Mouse (Mus musculus): Measurements from ENCODE around the gene Aldh3b2.
"Not testable (repeated sequence)": the region's sequence is repeated elsewhere in the genome, so short reads cannot be mapped to it uniquely, and the experiment has no call there.

Aldh3b2 gene

DNA sequence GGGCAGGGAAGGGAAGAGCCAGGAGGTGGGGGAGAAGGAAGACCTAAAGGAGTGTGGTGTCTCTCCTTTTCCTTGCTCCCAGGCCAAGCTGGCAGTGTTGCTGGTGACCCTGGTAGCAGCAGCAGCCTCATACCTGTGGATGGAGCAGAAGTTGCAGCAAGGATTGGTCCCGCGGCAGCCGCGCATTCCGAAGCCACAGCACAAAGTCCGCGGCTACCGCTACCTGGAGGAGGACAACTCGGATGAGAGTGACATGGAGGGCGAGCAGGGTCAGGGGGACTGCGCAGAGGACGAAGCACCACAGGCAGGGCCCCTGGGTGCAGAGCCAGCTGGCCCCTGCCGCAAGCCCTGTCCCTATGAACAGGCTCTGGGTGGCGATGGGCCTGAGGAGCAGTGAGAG lies 23.6 kb upstream of the Aldh3b2 start:
- DNase-seq: peak; percentile 46 to 54

DNA sequence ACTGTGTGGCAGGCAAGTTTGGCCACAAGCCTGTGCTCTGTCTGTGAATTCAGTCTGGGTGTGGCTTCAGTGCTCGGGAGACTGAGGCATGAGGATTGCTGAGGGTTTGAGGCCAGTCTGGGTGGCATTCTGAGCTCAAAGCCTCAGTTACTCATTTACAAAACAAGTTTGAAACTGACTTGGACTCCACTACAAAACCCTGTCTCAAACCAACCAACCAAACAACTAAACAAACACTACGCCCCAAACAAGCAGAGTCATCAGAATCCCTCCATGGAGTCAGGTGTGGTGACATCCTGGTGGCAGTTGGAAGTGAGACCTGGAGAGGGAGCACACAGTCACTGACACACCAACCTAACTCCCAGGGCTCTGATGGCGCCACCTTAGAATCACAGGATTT lies 21.8 kb upstream of the Aldh3b2 start:
- DNase-seq: peak; percentile 53 to 62

DNA sequence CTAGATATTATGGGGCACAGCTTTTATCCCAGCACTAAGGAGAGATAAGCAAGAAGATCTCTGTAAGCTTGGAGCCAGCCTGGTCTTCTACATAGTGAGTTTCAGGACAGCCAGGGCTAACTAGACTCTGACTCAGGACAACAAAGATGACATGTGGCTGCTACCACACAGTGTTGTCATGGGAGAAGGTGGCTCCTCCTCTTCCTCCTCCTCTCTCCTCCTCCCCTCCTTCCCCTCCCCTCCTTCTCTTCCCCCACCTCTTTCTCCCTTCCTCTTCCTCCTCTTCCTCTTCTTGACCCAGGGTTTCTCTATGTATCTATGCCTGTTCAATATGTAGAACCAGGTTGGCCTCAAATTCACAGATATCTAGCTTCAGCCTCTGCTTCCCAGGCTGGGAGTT lies 20.7 kb upstream of the Aldh3b2 start:
- no peak for DNase-seq

DNA sequence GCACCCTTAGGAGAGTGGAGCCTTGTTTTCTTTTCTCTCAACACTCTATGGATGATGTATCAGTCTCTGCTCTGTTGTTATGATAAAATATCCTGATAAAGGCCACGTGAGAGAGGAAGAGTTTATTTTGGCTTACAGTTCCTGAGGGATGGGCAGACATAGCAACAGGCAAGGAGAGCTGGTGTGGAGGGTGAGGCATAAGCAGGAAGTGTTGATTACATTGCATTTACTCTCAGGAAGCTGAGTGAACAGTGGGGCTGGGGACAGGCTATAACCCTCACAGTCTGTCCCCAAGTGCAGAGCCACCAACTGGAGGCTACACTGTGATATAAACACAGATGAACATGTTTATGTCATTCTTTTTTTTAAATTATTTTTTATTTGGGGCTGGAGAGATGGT lies 20.0 kb upstream of the Aldh3b2 start:
- DNase-seq: no peak

DNA sequence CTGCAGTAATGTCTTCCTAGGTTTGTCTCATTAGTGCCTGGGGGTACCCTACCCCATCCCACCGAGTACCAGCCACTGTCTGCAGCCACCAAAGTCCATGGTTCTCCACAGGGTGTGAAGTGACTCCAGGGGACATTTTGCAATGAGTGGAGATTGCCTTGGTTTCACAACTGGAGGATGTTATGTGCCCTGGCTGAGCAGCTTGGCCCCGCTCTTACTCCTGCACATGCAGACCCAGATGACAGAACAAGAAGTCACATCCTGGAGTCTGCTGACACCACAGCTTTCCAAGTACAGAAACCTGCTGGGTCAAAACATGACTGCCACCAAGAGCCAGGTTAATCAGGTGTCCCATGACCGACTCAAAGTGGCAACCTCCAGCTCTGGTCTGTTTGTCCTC lies 17.1 kb upstream of the Aldh3b2 start:
- no peak for DNase-seq

DNA sequence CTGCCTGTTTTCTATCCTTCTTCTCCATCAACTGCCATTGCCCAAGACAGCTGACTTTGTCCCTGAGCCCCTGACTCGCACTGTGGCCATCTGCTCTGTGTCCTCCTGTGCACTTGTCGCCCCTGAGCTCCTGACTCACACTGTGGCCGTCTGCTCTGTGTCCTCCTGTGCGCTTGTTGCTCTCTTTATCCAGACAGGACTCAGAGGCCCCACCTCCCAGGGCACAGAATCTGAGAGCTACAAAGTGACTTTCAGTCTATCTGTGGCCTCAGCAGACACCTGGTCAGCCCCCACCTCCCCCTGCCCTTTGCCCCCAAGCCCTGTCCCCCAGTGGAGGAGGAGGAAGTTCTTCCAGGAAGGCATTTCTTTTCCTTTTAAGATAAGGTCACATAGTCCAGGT lies 16.3 kb upstream of the Aldh3b2 start:
- no peak for DNase-seq

DNA sequence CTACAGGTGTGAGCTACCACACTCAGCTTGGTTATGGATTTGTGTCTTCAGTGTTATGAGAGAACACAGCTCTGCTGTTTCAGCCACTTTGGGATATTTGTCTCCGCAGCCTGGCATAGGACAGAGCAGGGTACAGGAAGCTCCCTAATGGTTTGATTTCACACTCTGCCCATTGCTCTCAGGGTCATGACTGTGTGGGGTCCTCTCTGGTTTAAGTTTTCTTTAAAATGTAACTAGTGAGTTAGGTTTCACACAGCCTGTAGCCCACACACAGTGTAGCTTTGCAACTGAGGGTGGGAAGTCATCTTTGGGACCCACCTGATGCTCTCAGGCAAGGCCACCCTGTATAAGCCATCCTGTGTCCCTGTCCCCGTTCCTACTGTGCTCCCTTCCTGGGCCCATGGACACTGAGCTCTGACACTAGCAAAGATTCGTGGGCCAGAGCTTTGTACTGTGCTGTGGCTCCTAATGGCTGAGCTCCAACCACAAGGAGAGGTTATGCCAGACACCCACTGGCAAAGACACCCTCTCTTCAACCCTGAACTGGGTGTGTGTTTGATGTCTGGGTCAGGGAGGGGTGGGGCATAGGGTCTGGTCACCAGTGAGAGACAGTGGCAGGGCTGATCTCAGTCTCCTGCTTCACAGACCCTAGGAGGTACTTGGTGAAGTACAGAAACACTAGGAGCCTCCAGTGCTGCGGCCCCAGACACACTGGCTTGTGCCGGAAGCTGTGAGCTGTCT lies 14.7 kb upstream of the Aldh3b2 start:
- DNase-seq: peak in 1 of 2 experiments; percentile 57

DNA sequence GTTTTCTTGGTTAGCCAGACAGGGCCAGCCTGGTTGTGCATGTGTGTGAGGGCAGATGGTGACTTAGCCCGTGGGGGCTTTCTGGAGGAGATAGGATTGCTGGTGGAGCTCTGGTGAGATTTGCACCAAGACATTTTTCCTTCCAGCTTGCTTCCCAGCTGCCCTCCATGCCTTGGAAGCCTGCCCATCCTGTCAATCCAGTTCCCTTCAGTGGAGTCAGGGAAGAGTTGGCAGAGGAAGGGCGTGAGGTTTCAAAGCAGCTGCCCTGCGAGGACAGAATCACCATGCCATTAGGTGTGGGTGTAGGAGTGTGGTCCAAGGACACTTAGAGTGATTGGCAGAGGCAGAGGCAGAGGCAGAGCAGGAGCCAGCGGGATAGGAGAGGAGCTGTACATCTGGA lies 13.7 kb upstream of the Aldh3b2 start, which contains the start of gene Aldh3b3:
Gene Aldh3b3 (plus strand): TSS at position 176 of the 400 bp plus-strand sequence.
- DNase-seq: peak in 1 of 2 experiments; percentile 41

DNA sequence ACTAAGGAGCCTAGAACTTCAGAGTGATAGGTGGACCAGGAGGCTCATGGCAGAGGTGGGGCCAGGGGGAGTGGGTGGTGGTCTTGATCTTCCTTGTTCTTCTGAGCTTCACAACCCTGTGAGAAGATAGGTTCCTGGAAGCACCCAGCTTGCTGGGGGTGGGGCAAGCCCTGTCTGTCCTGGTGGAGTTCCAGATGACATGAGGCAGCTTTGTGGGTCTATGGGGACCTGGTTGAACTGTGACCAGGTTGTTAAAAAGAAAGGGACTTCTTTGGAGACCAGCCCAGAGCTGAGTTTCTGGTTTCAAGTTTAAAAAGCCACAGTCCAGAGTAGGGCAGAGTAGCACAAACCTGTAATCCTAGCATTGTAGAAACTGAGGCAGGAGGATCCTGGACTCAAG lies 13.1 kb upstream of the Aldh3b2 start:
- DNase-seq: peak; percentile 64 to 75

DNA sequence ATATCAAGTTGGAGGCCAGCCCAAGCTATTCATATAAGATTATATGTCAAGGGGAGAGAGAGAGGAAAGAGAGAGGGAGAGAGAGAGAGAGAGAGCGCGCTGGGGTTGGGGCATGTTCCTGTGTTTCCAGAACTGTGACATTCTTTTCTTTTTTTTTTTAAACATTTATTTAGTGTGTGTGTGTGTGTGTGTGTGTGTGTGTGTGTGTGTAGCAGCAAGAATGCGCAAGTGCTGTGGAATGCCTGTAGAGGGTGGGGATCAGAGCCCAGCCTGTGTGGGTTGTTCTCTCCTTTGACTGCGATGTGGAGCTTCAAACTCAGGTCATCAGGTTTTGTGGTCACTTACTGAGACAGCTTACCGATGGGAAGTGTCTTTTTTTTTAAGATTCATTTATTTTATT lies 11.9 kb upstream of the Aldh3b2 start:
- no peak for DNase-seq

DNA sequence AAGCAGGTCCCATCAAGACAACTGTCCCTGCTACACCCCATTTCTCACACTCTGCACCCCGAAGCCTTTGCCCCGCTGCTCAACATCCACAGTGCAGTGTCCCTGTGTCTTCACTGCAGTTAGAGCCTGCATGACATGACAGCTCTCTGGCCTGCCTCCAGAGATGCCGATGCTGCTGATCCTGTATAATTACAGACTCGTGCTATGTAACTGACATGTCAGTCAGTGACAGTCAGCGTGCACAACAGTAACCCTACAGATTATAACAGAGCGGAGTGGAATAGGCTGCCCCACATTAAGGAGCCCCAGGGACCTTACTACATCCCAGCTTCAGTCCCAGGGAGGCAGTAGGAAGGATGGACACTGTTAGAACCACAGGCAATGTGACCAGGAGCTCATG lies 10.3 kb upstream of the Aldh3b2 start:
- DNase-seq: not testable (repeated sequence)

DNA sequence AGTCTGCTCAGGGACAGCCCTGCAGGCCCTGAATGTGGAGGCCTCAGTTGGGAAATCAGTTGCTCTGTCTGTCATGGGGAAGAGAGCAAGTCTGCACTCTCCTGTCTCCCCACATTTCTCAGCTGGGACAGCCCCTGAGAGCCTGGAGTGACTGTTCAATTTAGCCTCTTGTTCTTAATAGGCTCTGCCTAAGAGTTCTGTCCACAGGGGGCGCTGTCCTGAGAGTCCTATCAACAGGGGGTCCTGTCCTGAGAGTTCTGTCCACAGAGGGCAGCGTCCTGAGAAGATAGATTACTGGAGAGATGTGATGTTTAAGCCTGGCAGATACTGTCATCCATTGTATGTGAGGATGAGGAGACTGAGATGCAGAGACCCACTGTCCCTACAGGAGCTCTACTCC lies 9.7 kb upstream of the Aldh3b2 start:
- DNase-seq: peak in 1 of 2 experiments; percentile 25

DNA sequence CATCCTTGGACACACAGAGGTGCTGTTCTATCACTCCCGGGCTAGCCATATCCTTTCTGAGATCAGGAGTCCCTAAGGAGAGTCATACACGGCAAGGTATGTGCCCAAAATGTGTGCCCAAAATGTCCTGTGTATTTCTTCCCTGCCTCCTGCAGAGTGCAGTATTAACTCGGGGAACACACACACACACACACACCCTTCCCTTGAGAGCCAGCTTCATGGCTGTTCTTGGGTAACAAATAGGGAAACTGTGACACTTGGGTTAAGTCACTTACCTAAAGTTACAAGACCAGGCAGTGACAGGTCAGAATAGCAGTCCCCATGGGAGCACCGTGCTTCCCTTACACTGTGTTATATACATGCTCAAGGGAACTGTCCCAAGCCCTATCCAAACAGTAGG lies 8.1 kb upstream of the Aldh3b2 start:
- no peak for DNase-seq

DNA sequence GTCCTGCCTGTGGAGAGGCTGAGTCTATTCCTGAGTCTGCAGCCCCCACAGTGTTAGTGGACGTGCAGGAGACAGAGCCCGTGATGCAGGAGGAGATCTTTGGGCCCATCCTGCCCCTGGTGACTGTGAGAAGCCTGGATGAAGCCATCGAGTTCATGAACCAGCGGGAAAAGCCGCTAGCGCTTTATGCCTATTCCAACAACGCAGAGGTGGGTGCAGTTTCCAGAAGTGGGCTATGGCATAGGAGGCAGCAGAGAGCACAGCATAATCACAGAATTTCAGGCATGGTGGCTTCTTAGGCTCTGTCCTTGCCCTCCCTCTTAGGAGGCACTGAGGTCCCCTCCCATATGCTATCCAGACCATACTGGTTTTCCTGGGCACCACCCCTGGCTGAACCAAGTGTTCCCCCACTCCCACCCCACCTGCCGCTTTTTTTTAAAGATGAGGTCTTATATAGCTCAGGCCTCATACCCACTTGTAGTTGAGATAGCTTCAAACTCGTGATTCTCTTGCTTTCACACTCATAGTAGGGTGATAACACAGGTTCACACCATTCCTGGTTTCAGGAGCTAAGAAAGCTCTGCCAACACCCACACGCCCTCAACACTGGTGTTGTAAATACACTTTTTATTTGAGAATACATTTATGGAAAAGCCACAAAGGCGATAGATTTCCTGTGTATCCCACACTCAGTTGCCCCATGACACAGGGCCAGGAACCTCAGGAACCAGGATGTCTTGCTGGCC lies 5.6 kb upstream of the Aldh3b2 start:
- no peak for DNase-seq

DNA sequence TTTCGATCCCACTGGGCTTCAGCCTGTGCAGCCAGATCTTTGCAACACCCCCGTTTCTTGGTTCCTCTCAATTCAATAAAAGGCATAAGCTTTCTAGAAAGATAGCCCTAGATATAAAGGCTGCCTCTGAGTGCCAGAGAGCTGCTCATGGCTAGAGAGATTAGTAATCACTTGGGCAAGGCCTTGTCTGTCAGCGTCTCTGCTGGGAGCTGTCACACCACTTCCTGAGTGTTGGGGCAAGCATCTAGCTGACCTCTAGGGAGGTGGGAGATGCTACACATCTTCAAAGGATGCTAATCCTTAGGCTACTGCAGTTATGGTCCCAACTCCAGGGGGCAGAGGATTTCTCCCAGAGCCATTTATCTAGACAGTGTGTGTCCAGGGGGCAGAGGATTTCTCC lies 4.9 kb upstream of the Aldh3b2 start:
- no peak for DNase-seq

DNA sequence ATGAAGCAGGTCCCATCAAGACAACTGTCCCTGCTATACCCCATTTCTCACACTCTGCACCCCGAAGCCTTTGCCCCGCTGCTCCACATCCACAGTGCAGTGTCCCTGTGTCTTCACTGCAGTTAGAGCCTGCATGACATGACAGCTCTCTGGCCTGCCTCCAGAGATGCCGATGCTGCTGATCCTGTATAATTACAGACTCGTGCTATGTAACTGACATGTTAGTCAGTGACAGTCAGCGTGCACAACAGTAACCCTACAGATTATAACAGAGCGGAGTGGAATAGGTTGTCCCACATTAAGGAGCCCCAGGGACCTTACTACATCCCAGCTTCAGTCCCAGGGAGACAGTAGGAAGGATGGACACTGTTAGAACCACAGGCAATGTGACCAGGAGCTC lies 2.5 kb downstream of the Aldh3b2 start:
- not testable (repeated sequence) for DNase-seq

DNA sequence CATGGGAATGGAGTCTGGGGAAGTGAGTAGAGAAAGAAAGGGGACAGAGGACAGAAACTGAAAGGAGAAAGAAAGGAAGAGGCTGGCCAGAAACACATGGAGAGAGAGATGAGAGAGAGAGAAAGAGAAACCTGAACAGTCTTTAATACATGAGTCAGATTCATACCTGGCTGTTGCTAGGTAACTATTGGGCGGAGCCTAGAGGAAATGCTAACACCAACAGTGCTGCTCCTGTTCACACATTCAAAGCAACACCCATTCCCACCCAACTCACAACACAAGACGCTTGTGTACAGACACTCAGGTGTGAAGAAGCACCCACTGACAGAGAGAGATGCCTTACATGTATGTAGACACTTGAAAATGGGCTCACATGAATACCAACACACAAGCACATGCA lies 3.7 kb downstream of the Aldh3b2 start:
- no peak for DNase-seq

DNA sequence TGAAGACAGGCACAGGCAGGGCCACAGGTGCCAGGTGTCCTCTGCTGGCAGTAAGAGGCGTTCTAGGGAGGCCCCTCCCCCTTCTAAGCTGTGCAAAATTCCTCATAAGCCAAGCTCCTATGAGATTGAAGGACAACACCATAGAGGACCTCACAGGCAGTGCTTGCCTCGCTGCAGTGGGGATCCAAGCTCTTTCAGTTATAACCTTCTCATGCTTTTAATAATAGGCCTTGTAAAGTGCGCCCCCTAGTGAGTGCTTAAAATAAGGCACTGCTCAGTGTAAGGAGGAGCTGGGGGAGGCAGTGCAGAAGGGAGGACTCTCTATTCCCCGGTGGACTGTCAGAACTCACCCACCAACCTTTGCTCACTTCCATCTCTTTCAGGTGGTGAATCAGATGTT lies 8.2 kb downstream of the Aldh3b2 start:
- peak; percentile 78 to 89 for DNase-seq

DNA sequence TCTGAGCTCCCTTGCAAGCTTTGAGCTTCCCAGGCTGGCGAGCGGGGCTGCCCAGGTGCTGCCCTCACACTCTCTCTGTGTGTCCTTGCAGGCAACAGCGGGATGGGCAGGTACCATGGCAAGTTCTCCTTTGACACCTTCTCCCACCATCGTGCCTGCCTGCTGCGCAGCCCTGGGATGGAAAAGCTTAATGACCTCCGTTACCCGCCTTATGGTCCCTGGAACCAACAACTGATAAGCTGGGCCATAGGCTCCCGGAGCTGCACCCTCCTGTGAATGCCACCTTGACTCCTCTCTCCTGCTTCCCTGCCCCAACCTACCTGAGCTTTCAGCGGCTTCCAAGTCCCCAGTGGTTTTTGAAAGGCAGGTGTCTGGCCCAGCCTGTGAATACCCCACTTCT lies 8.8 kb downstream of the Aldh3b2 start:
- no peak for DNase-seq

DNA sequence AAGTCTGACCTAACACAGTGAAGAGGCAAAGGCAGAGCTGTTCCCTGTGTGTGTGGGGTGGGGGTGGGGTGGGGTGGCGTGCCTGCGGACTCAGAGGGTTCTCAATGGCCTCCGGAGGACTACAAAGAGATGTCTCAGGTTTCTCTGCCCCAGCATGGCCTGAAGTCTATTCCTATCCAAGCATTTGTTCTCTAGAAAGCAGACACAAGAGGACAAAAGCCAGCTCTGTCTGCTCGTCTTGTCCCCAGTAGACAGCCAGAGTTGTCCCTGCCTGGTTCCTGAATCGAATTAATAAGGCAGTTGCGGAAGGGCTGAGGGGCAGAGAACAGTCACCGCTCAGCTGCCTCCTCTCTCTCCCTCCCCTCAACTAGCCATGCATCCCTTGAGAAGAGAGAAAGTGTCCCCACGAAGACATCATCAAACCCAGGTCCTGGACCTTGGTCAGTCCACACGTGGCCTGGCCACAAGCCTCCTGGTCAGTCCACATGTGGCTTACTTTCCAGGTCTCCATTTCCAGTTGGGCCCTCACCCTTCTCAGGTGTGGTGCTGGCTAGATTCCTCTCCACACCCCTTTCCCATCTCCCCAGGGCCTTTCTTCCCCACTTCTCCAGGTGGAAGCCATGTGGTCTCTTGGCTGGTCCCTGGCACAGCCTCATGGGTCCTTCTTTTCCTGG lies 11.5 kb downstream of the Aldh3b2 start:
- peak in 1 of 2 experiments; percentile 38 for DNase-seq

DNA sequence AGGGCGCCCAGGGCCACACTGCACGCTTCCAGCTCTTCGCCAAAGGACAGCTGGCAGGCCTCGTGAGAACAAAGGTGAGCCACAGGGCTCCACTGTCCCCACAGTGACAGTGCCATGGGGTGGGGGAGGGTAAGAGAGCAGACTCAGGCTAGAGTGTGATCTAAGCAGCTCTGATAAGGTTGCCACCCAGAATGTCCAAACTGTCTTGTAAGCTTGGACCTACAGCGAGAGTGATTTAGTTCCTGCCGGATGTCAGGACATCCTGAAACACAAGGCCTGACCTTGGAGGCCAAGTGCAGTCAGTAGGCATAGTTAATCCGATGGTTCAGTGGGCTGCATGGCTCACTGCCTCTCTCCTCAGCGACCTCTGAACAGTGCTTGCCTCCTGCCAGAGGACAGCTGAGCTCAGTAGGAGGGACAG lies 13.1 kb downstream of the Aldh3b2 start:
- peak; percentile 91 to 93 for DNase-seq

DNA sequence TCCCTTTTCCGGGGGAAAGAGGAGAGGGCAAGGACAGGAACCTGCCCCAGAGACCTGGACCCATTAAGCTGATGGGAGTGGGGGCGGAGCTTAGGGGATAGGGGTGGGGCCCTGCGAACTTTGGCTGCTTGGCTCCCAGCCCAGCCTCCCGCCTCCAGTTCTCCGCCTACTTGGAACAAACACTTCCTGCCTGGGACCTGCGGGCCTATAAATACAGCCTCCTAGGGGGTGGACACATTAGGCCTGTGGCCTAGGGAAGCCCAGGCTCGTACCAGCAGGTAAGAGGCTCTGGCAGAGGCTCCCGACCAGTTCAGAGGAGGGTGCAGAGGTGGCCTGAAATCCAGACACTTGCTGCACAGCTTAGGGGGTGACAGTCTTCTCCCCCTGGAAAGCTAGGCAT lies 14.2 kb downstream of the Aldh3b2 start, which contains the start of gene Acy3:
Gene Acy3 (plus strand): TSS at position 237 of the 400 bp plus-strand sequence.
- DNase-seq: peak; percentile 97 to 98

DNA sequence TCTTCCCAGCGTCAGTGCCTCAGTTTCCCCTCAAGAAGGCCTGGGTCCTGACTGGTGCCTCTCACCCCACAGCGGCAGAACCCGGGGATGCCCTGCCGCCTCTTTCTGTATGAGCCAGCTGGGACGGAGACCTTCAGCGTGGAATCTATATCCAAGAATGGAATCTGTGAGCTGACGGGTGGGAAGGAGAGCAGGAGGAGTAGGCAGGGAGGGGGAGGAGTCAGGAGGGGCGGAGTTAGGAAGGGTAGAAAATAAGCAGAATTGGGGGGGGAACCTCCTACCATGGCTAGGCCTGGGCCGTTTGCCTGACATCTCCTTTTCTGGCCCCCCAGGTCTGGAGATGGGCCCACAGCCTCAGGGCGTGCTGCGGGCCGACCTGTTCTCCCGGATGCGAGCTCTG lies 15.9 kb downstream of the Aldh3b2 start:
- DNase-seq: peak in 1 of 2 experiments; percentile 50

DNA sequence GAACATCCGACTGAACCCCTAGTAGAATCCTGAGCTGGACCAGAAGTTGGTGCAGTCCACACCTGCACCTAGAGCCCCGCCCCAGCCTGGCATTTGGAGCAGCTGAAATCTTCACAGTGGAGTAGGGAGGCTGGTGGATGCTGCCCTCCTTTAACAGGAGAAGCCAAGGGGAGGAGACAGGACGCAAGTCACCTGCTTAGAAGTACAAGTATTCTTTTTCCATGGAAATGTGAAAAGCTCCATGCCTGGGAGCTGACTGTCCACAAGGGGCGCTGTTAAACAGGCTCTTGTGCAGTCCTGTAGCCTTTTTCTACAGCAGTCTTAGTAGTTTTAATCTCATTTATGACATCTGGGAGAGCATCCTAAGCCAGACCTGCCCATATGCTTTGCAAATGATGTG lies 16.6 kb downstream of the Aldh3b2 start:
- peak in 1 of 2 experiments; percentile 49 for DNase-seq

All from kidney, adult 8-10 months (tissue).